Mouse (Mus musculus) hindbrain, embryonic 15.5 days (tissue): ENCODE results near the gene Tspear. TPM values are rescaled to one million over a fixed set of nuclear protein-coding genes. Genes with fewer than 3 reads are reported as not detected.

ENCODE experiments used
- ATAC-seq: fragments of 200-750 bp; cut with Nextera tagmentation; 2 replicates; pipeline ENCODE4 v1.8.0; 2017; ENCODE audit warnings: low read depth, moderate number of reproducible peaks, moderate TSS enrichment; ENCODE audit not compliant: low FRiP score
- H3K27ac ChIP-seq: fragments of 300-500 bp; sonication (generic); replicated peaks from 2 replicates; pipeline ENCODE4 v1.5.1; 2015; ENCODE audit warnings: mild to moderate bottlenecking, inconsistent platforms
- H3K27me3 ChIP-seq: fragments of 300-500 bp; sonication (generic); 2 replicates; pipeline ENCODE4 v1.6.1; 2015; ENCODE audit warnings: control low read depth, inconsistent platforms
- H3K36me3 ChIP-seq: fragments of 300-500 bp; sonication (generic); 2 replicates; pipeline ENCODE4 v1.6.1; 2015; ENCODE audit warnings: control low read depth, inconsistent platforms
- H3K4me1 ChIP-seq: fragments of 300-500 bp; sonication (generic); replicated peaks from 2 replicates; pipeline ENCODE4 v1.6.1; 2015; ENCODE audit warnings: control low read depth, inconsistent platforms
- H3K4me2 ChIP-seq: fragments of 300-500 bp; sonication (generic); 2 replicates; pipeline ENCODE4 v1.6.1; 2015; ENCODE audit warnings: moderate library complexity, mild to moderate bottlenecking, inconsistent platforms
- H3K4me3 ChIP-seq: fragments of 300-500 bp; sonication (generic); 2 replicates; pipeline ENCODE4 v1.5.1; 2015; ENCODE audit warnings: mild to moderate bottlenecking, inconsistent platforms
- H3K9ac ChIP-seq: fragments of 300-500 bp; sonication (generic); 2 replicates; pipeline ENCODE4 v1.6.1; 2015; ENCODE audit warnings: inconsistent platforms
- H3K9me3 ChIP-seq: fragments of 300-500 bp; sonication (generic); 2 replicates; pipeline ENCODE4 v1.6.1; 2016; ENCODE audit warnings: control low read depth, inconsistent platforms
- WGBS: fragments of 180-500 bp; shearing (Covaris S2); methylation state at CpG from one replicate; pipeline ENCODE4 v1.1.7; 2015; 5-methylcytosine and 5-hydroxymethylcytosine counted together
- microRNA counts: library from miRNA; unstranded; fragments of <30 nt; microRNA quantifications from one replicate; lab custom pipeline; 2016
- microRNA-seq: library from miRNA; unstranded; fragments of <30 nt; microRNA quantifications from one replicate; pipeline ENCODE4, GENCODE M21; 2016
- polyA plus RNA-seq: library from polyadenylated mRNA; unstranded; fragments of >200 nt; fragmentation: Nextera tagmentation; extraction: Ambion mirVana; gene quantifications from 2 replicates; pipeline ENCODE4 v1.2.1, GENCODE M21; 2015

The Tspear gene
- polyA plus RNA-seq, 1 experiment from 2014 or later, result 0.99 TPM

- 89% methylated on average over 10 of the region's 10 CpGs for WGBS
- Histone ChIP-seq H3K9me3 (no peaks in the 10 kb centered on the region), H3K27me3 (no peaks in the 10 kb centered on the region), H3K9ac (no peak overlapping the region), H3K4me2 (no peak overlapping the region), H3K4me1 (no peaks in the 10 kb centered on the region), H3K4me3 (no peak overlapping the region), H3K27ac (no peak overlapping the region), H3K36me3 (no peaks in the 10 kb centered on the region)
- ATAC-seq, result no peak
Observed at GRCm38 (mm10) chr10:77927375-77927774, 241.0 kb downstream of the Tspear start.

MicroRNA genes within 50 kb of the gene (microRNA counts, 519-probe panel; counts per million panel counts)
- microRNA mmu-miR-1930 (lab: Ali Mortazavi, UCI), result not detected

Small RNAs within 50 kb of the gene (microRNA-seq; reads per million reads assigned to microRNA genes)
- 14.0 reads per million, percentile 30 among the genes with 10 or more reads in this experiment for gene Mir1930

Other genes with a start within 250 kb of the Tspear start
- gene Fam207a, start 170.8 kb upstream of the Tspear start, polyA plus RNA-seq, result 45.1 and 48.4 TPM in 2 replicates
- 1.1 and 1.5 TPM in 2 replicates for gene Itgb2, start 156.3 kb upstream of the Tspear start, polyA plus RNA-seq
- gene Pttg1ip, start 104.8 kb upstream of the Tspear start, polyA plus RNA-seq, result 75.2 and 81.7 TPM in 2 replicates
- gene Sumo3, start 80.5 kb upstream of the Tspear start, polyA plus RNA-seq, result 282 and 283 TPM in 2 replicates
- 2.9 TPM in 1 of 2 replicates, not detected in the other for gene Gm49325, start 80.4 kb upstream of the Tspear start, polyA plus RNA-seq
- 83.8 and 90.0 TPM in 2 replicates for gene Ube2g2, start 64.3 kb upstream of the Tspear start, polyA plus RNA-seq
- gene Gm19402, start 4.2 kb downstream of the Tspear start, polyA plus RNA-seq, result not detected in 2 replicates
- not detected in 2 replicates for gene Gm9508, start 10.7 kb downstream of the Tspear start, polyA plus RNA-seq
- gene Gm10272, start 20.1 kb downstream of the Tspear start, polyA plus RNA-seq, result not detected in 2 replicates
- not detected in 2 replicates for gene Gm10024, start 24.9 kb downstream of the Tspear start, polyA plus RNA-seq
- gene Gm10142, start 29.2 kb downstream of the Tspear start, polyA plus RNA-seq, result not detected in 2 replicates
- gene Krtap12-1, start 34.0 kb downstream of the Tspear start, polyA plus RNA-seq, result not detected in 2 replicates
- gene Gm10100, start 39.9 kb downstream of the Tspear start, polyA plus RNA-seq, result not detected in 2 replicates
- gene Gm18596, start 56.1 kb downstream of the Tspear start, polyA plus RNA-seq, result not detected in 2 replicates
- not detected in 2 replicates for gene Gm9736, start 64.8 kb downstream of the Tspear start, polyA plus RNA-seq
- not detected in 2 replicates for gene Gm3233, start 73.1 kb downstream of the Tspear start, polyA plus RNA-seq
- not detected in 2 replicates for gene Gm3238, start 84.8 kb downstream of the Tspear start, polyA plus RNA-seq
- gene Gm7138, start 90.4 kb downstream of the Tspear start, polyA plus RNA-seq, result not detected in 2 replicates
- gene Gm3250, start 96.0 kb downstream of the Tspear start, polyA plus RNA-seq, result not detected in 2 replicates
- gene Gm7137, start 101.6 kb downstream of the Tspear start, polyA plus RNA-seq, result not detected in 2 replicates
- not detected in 2 replicates for gene Gm9639, start 108.5 kb downstream of the Tspear start, polyA plus RNA-seq
- gene Gm19668, start 112.6 kb downstream of the Tspear start, polyA plus RNA-seq, result not detected in 2 replicates
- not detected in 2 replicates for gene Gm9507, start 125.3 kb downstream of the Tspear start, polyA plus RNA-seq
- gene Gm2696, start 128.1 kb downstream of the Tspear start, polyA plus RNA-seq, result not detected in 2 replicates
- not detected in 2 replicates for gene Krtap10-4, start 140.5 kb downstream of the Tspear start, polyA plus RNA-seq
- not detected in 2 replicates for gene Krtap10-10, start 149.4 kb downstream of the Tspear start, polyA plus RNA-seq
- gene Gm36176, start 160.2 kb downstream of the Tspear start, polyA plus RNA-seq, result not detected in 2 replicates
- gene Gm10318, start 166.3 kb downstream of the Tspear start, polyA plus RNA-seq, result not detected in 2 replicates
- gene Gm3285, start 175.4 kb downstream of the Tspear start, polyA plus RNA-seq, result not detected in 2 replicates
- gene Lrrc3, start 216.0 kb downstream of the Tspear start, polyA plus RNA-seq, result 21.4 and 23.9 TPM in 2 replicates